Mouse (Mus musculus): ENCODE results near the gene C130026I21Rik. TPM values are rescaled to one million over a fixed set of nuclear protein-coding genes. Genes with fewer than 3 reads are reported as not detected.
A peak's percentile ranks its signal among the peaks of the same experiment; 100 is the strongest.
"Not testable (repeated sequence)": the region's sequence is repeated elsewhere in the genome, so short reads cannot be mapped to it uniquely, and the experiment has no call there.

C130026I21Rik gene
- polyA plus RNA-seq, 1 experiment from 2014 or later: 0.33 TPM

DNA sequence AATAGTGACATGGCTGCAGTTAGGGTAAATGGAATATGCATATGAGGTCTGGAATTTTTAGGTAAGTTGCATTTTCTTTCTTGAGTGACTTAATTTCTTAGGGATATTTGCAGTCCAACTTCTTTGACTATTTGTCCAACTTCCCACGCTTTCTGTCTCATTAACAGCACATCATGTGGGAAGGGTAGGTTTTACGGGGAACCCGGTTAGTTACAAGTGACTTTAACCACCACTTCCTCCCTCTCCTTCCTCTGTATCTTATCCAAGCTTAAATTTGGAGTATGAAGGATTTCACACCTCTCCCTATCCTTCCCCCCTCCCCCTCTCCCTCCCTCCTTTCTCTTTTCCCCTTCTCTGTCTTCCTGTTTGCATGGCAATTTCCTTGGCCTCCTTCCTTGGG is 259.4 kb downstream of the C130026I21Rik start:
- ATAC-seq (ENCODE audit: low FRiP score); H3K4me2 ChIP-seq (replicated peaks); H3K27ac ChIP-seq; H3K27me3 ChIP-seq (ENCODE audit: control insufficient read depth, insufficient read depth, low read length); H3K4me1 ChIP-seq (replicated peaks; ENCODE audit: control insufficient read depth, insufficient read depth, low read length); H3K4me3 ChIP-seq (replicated peaks; ENCODE audit: low read length); H3K36me3 ChIP-seq (replicated peaks; ENCODE audit: control insufficient read depth, insufficient read depth); H3K9ac ChIP-seq; H3K9me3 ChIP-seq (ENCODE audit: control insufficient read depth, low read length); DNase-seq (ENCODE audit: low spot score): not testable (repeated sequence)
- WGBS: 93% methylated on average over 3 of the region's 3 CpGs

DNA sequence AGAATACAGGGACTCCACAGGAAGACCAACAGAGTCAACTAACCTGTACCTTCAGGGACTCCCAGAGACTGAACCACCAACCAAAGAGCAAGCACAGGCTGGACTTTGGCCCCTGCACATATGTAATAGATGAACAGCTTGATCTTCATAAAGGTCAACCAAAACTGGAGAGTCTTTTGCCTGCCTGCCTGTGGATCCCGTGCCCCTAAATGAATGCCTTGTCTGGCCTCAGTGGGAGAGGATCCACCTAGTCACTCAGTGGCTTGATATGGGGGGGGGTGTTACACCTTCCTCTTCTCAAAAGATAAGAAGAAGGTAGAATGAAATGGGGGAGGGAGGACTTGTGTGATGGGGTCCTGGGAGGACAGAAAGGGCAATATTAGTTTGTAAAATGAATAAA is 262.6 kb downstream of the C130026I21Rik start:
- not testable (repeated sequence) for H3K9ac ChIP-seq; H3K27ac ChIP-seq; ATAC-seq (ENCODE audit: low FRiP score); H3K4me3 ChIP-seq (replicated peaks; ENCODE audit: low read length); H3K36me3 ChIP-seq (replicated peaks; ENCODE audit: control insufficient read depth, insufficient read depth); H3K4me1 ChIP-seq (replicated peaks; ENCODE audit: control insufficient read depth, insufficient read depth, low read length); H3K27me3 ChIP-seq (ENCODE audit: control insufficient read depth, insufficient read depth, low read length); H3K4me2 ChIP-seq (replicated peaks); H3K9me3 ChIP-seq (ENCODE audit: control insufficient read depth, low read length); DNase-seq (ENCODE audit: low spot score)
- WGBS: 84% methylated on average over 1 of the region's 1 CpGs

DNA sequence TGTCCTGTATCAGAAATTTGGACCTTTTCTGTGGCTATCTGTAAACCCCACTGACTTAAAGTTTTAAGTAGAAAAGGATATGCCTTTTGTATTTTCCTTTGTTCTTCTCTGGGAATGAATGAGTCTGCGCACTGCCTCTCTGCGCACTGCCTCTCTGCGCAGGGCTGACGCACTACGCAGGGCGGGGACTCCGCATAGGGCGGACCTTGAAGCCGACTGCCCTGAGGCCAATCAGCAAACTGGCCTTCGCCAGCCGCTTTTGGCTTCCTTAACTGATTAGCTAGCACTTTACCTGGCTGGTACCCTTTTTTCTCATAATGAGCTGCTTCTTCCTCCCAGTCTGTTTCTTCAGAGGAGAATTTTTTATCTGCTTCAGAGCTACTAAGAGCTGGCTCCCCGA is 271.1 kb downstream of the C130026I21Rik start:
- 98% methylated on average over 5 of the region's 12 CpGs for WGBS
- H3K9me3 ChIP-seq (ENCODE audit: control insufficient read depth, low read length); H3K27ac ChIP-seq; H3K4me2 ChIP-seq (replicated peaks); H3K4me1 ChIP-seq (replicated peaks; ENCODE audit: control insufficient read depth, insufficient read depth, low read length); H3K9ac ChIP-seq; DNase-seq (ENCODE audit: low spot score); H3K27me3 ChIP-seq (ENCODE audit: control insufficient read depth, insufficient read depth, low read length); H3K36me3 ChIP-seq (replicated peaks; ENCODE audit: control insufficient read depth, insufficient read depth); H3K4me3 ChIP-seq (replicated peaks; ENCODE audit: low read length); ATAC-seq (ENCODE audit: low FRiP score): not testable (repeated sequence)

DNA sequence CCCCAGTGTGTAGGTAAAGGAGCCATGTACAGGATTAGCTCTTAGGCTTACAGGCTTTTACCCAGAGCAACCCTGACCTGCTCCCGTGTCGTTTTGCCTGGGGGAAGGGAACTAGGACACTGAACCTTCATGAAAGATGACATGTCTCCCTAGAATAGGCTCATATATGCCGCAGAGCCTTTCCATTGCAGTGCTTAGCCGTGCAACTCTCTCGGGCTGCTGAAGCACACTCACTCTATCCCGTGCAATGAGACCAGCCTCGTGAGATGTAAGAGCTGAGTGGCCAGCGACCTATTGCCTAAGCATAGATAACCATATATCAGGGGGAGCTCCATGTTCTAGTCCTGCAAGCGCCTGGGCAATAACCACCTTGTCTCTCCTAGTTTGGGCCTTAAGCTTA is 274.1 kb downstream of the C130026I21Rik start:
- H3K9ac ChIP-seq; H3K4me1 ChIP-seq (replicated peaks; ENCODE audit: control insufficient read depth, insufficient read depth, low read length): not testable (repeated sequence)
- WGBS: 88% methylated on average over 6 of the region's 9 CpGs

DNA sequence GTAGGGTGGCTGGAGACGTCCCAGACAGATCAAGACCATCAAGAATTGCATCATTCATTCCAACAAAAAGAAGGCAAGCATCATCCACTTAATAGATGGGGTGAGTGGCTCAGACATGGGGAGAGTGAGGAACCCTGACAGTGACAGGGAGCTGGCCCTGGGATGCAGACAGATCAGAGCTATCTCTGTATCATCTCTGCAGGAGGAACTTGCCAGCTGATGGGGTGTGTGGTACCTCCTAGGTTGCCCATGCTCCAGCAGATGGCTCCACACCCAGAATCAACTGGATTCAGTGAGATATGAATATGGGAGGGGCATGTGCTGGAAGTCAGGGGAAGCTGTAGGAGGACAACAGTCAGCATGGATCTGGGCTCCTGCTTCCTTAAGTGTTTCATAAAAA is 275.9 kb downstream of the C130026I21Rik start:
- H3K36me3 ChIP-seq (replicated peaks; ENCODE audit: control insufficient read depth, insufficient read depth); H3K9ac ChIP-seq; DNase-seq (ENCODE audit: low spot score); H3K27me3 ChIP-seq (ENCODE audit: control insufficient read depth, insufficient read depth, low read length); H3K4me2 ChIP-seq (replicated peaks); H3K4me1 ChIP-seq (replicated peaks; ENCODE audit: control insufficient read depth, insufficient read depth, low read length); H3K27ac ChIP-seq; H3K4me3 ChIP-seq (replicated peaks; ENCODE audit: low read length); ATAC-seq (ENCODE audit: low FRiP score); H3K9me3 ChIP-seq (ENCODE audit: control insufficient read depth, low read length): not testable (repeated sequence)
- WGBS: no CpG with 5 or more reads among the region's 1 CpGs

More for the DNA sequence above, 274.1 kb downstream of the C130026I21Rik start:
- not testable (repeated sequence) for DNase-seq (ENCODE audit: low spot score); H3K4me3 ChIP-seq (replicated peaks; ENCODE audit: low read length); H3K4me2 ChIP-seq (replicated peaks); H3K9me3 ChIP-seq (ENCODE audit: control insufficient read depth, low read length); H3K27me3 ChIP-seq (ENCODE audit: control insufficient read depth, insufficient read depth, low read length); H3K27ac ChIP-seq; H3K36me3 ChIP-seq (replicated peaks; ENCODE audit: control insufficient read depth, insufficient read depth); ATAC-seq (ENCODE audit: low FRiP score)

DNA sequence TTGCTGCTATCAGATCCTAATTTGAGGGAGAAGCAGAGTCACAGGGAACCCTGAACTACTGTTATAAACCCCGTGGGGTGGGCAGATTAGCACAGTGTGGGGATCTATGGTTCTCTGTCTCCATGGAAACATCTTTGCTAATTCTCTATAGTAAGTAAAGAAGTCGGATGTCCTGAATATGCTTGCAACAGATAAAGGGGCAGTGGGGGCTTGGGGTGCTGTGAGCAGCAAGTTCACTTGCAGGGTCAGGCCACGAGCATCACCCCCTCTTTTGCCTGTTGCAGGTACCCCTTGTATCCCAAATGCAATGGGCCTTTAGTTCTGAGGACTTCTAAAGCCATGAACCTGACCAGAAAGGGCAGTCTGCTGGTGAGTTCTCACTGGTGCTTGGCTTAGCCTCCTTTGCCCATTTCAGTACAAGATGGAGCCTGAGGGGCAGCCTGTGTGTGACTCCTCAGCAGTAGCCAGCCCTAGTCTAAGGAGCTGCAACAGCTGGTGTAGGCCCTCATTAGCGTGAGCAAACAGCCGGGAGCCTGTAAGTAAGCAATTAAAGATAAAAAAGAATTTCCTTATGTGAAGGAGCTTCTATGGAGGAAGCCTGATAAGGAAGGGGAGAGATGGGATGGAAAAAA is 276.6 kb downstream of the C130026I21Rik start:
- H3K27ac ChIP-seq; H3K36me3 ChIP-seq (replicated peaks; ENCODE audit: control insufficient read depth, insufficient read depth); H3K4me1 ChIP-seq (replicated peaks; ENCODE audit: control insufficient read depth, insufficient read depth, low read length); H3K4me3 ChIP-seq (replicated peaks; ENCODE audit: low read length); DNase-seq (ENCODE audit: low spot score); H3K9ac ChIP-seq; H3K9me3 ChIP-seq (ENCODE audit: control insufficient read depth, low read length); H3K27me3 ChIP-seq (ENCODE audit: control insufficient read depth, insufficient read depth, low read length); H3K4me2 ChIP-seq (replicated peaks): not testable (repeated sequence)
- ATAC-seq (ENCODE audit: low FRiP score): peak; percentile 68
- 29% methylated on average over 1 of the region's 5 CpGs for WGBS

DNA sequence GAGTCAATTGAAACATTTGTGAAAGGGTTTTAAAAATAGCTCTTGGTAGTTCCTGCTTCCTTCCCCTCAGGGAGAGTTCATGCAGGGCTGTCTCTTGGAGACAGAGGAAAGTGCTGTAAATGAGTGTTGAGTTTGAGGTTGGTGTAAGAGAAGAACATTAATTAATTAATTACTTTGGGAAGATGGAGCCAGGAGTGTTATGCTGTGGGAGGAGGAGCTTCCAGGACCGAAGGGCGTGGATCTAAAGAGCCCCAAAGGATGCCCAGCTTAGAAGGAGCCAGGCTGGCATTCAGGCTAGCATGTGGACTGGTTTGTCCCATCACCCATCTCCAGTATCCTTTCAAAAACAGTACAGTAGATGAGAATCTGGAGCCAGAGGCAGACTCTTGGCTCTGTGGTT is 277.1 kb downstream of the C130026I21Rik start:
- H3K27me3 ChIP-seq (ENCODE audit: control insufficient read depth, insufficient read depth, low read length); DNase-seq (ENCODE audit: low spot score); H3K36me3 ChIP-seq (replicated peaks; ENCODE audit: control insufficient read depth, insufficient read depth); H3K27ac ChIP-seq; H3K9me3 ChIP-seq (ENCODE audit: control insufficient read depth, low read length); H3K4me3 ChIP-seq (replicated peaks; ENCODE audit: low read length); H3K9ac ChIP-seq; H3K4me1 ChIP-seq (replicated peaks; ENCODE audit: control insufficient read depth, insufficient read depth, low read length); H3K4me2 ChIP-seq (replicated peaks): not testable (repeated sequence)
- no CpG with 5 or more reads among the region's 2 CpGs for WGBS
- peak; percentile 74 for ATAC-seq (ENCODE audit: low FRiP score)

DNA sequence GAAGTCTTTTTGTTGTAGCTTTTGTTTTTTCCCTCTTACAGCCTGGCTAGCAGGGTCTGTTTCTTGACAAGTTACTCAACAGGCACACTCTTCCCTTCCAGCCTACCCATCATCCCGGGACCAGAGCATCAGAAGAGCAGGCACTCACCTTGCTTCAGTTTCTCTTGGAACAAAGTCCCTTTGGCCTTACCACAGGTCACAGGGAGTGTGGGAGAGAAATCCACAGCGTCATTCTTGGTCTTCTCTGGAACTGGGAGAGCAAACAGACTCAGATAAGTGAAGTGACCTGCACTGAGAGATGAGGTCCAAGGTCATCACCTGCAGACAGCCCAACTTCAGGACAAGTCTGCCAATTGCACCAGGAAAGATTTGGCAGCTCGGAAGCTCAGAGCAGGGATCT is 277.5 kb downstream of the C130026I21Rik start:
- not testable (repeated sequence) for H3K4me1 ChIP-seq (replicated peaks; ENCODE audit: control insufficient read depth, insufficient read depth, low read length); H3K4me3 ChIP-seq (replicated peaks; ENCODE audit: low read length); DNase-seq (ENCODE audit: low spot score); H3K27ac ChIP-seq; H3K36me3 ChIP-seq (replicated peaks; ENCODE audit: control insufficient read depth, insufficient read depth); H3K9me3 ChIP-seq (ENCODE audit: control insufficient read depth, low read length); H3K27me3 ChIP-seq (ENCODE audit: control insufficient read depth, insufficient read depth, low read length); H3K4me2 ChIP-seq (replicated peaks); H3K9ac ChIP-seq
- ATAC-seq (ENCODE audit: low FRiP score): peak; percentile 34; the same call in 1 of the 2 replicates
- no CpG with 5 or more reads among the region's 3 CpGs for WGBS

DNA sequence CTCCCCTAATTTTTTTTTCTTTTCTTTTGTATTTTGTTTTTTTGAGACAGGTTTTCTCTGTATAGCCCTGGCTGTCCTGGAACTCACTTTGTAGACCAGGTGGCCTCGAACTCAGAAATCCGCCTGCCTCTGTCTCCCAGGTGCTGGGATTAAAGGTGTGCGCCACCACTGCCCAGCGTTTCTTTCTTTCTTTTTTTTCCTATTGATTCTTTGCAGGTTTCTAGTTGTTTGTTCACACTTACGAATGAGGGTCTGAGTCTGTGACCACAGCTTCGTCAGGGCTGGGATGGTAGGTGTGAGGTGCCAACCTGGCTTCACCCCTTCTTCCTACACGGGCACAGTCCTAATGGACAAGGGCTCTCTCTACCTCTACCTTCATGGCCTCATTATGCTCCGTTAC is 281.3 kb downstream of the C130026I21Rik start:
- H3K4me3 ChIP-seq (replicated peaks; ENCODE audit: low read length); H3K27me3 ChIP-seq (ENCODE audit: control insufficient read depth, insufficient read depth, low read length); ATAC-seq (ENCODE audit: low FRiP score); DNase-seq (ENCODE audit: low spot score); H3K4me2 ChIP-seq (replicated peaks); H3K9me3 ChIP-seq (ENCODE audit: control insufficient read depth, low read length); H3K27ac ChIP-seq; H3K36me3 ChIP-seq (replicated peaks; ENCODE audit: control insufficient read depth, insufficient read depth); H3K9ac ChIP-seq; H3K4me1 ChIP-seq (replicated peaks; ENCODE audit: control insufficient read depth, insufficient read depth, low read length): not testable (repeated sequence)
- WGBS: 86% methylated on average over 6 of the region's 8 CpGs

DNA sequence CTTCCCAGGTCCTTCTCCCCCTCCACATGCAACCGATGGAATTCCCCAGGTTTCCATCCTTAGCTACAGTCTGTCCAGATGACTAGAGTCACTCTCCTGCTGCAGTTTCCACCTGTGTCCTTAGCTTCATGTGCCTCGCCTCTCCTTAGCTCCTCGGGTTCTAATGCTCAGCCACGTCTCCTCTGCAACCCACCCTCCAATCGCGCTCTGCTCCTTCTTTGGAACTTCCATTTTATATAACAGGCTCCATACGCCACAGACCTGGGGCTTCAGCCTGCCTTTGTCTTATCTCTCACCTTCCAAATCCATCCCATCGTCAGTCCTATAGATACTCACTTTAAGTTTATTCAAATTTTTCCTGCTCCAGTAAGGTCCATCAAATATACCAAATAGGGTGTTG is 282.6 kb downstream of the C130026I21Rik start:
- H3K9me3 ChIP-seq (ENCODE audit: control insufficient read depth, low read length); H3K4me3 ChIP-seq (replicated peaks; ENCODE audit: low read length); H3K36me3 ChIP-seq (replicated peaks; ENCODE audit: control insufficient read depth, insufficient read depth); H3K4me1 ChIP-seq (replicated peaks; ENCODE audit: control insufficient read depth, insufficient read depth, low read length); H3K4me2 ChIP-seq (replicated peaks); ATAC-seq (ENCODE audit: low FRiP score); DNase-seq (ENCODE audit: low spot score); H3K27ac ChIP-seq; H3K27me3 ChIP-seq (ENCODE audit: control insufficient read depth, insufficient read depth, low read length); H3K9ac ChIP-seq: not testable (repeated sequence)
- 77% methylated on average over 6 of the region's 8 CpGs for WGBS

Data from hindbrain, embryonic 14.5 days (tissue).